Mouse (Mus musculus): ENCODE results near the gene Col4a5.

Col4a5 gene

DNA sequence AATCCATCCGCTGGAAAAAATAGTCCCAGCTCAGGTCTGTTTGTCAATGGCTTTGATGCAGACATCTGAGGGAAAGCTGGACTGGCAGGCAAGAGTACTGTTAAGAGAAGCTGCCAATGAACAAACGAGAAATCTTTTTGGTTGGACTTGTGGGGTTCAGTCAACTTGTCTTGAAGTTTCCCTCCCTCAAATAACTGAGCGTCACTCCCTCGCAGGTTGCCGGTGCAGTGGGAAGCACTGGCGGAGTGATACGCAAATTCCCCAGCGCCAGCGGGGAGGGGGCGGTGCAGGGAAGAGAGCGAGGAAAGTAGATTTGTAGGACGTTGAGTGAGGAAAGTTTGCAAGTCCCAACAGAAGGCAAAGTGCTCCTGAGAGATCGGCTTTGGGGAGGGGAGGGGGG lies at the start of gene Col4a5:
Col4a5 (plus strand) TSS at position 276 of the 400 bp plus-strand sequence.
- peak; percentile 2 to 10 for DNase-seq

DNA sequence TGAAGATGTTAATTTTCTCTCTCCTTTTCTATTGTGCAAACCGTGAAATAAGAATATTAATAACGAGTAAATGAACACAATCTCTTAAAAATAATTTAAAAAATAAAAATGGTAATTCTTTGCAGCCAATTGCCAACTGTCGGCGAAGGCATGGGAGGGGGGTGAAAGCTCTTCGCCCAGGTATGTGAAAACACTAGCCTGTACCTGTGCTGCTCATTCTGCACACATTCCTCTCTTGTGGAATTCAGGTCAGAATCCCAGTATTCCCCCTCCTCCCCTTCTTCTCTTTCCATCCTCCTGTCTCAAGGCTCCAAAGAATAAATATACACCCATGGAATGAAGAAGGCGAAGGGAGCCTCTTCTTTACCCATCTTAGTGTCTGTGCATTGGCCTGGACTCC lies 38.4 kb upstream of the Col4a5 start:
- no peak for DNase-seq

DNA sequence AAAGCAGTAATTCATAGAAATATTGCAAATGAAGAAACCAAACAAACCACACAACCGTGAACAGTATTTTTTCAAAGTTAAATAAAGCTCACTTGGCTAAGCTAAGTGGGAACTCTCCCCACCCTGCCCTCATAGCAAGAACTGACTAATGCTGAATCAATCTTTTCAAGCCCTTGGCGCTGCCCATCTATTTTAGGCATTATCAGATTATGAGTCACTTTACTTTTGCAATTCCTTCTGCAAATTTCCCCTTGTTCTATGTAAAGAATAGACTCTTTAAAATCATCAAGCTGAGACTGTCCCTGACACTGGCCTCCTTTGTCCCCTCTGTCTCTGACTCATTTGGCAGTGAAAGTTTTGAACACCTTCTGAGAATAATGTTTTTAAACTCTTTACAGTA lies 35.8 kb upstream of the Col4a5 start:
- no peak for DNase-seq

DNA sequence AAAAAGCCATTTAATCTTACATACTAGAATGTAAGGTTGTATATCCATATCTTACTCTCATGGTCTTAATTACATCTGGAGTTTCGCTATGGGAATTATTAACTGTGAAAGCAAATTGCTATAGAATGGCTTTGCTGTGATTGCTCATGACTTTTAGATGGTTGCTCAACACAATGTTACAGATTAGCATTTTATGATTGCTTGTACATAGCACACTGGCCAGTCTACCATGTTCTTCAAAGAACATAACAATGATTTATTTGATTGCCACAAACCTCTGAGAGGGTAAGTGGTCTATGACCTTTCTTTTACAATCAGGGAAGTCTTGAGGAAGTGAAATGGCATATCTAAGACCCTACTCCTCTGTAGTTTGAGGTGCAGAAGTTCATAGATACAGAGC lies 27.2 kb upstream of the Col4a5 start:
- no peak for DNase-seq

DNA sequence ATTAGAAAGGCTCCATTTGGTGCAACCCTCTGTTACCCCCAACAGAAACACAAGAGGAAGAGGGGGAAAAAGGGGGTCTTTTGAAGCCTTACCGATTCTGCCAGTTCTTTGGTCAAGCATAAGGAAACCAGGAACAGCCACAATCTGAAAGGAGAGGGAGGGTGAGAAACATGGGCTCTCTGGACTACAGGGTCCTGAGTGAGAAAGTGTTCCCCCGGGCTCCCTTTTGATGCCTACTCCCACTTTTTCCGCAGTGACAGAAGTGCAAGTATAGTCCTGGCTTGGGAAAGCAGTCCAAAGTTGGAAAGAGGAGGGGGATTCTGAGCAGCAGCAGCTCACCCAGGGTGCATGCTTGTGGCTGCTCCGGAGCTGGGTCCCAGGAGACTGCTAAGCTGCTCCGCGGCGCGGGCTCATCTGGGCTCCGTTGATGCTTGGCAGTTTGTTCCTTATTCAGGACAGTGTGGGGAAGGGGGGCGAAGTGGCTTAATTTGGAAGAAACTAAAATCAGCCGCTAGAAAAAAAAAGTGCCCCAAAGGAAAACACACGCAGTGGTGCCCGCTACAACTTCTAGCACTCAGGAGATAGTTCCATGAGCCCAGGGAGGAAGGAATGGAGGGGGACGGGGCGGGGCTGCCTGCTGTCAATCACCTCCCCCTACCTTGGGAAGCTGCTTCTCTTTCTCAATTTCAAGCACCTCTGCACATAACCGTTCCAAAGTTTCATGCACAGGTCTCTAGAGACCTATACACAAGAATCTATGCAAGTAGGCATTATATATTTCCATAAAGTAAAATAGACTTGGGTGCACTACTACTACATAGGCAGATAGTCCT lies 1.5 kb upstream of the Col4a5 start, which contains the start of gene Col4a6:
Col4a6 (minus strand) TSS at position 607 of the 833 bp plus-strand sequence.
- DNase-seq, result no peak

DNA sequence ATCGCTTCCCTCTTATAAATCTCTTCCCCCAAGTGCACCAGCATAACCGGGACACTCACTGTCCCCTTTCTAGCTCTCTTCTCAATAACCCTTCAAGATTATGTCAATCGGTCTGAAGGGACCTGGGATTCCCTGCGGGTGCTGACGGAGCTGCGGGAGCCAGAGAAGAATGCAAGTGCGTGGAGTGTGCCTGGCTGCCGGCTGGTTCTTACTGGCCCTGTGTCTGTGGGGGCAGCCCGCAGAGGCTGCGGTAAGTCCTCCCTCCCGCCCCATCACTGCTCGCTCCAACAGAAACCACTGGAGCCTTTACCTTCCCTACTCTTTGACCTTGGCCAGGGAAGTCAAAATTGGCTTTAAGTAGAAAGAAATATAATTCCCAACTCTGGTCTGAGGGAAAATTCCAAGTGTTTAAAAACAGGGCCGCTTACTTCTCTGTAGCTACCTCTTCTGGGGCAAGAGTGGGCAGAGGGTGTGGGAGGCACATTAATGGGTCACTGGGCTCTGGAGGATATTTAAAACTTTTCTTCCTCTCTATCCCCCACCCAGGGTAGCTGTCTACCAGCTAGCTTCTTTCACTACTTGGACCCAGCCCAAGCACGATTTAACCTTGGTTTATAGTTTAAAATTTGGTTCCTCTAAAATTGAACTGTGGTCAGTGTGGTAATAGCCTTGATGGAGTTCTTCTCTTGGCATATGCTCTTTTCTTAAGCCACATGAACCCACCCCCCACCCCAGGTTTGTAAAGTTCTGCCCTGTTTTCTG lies 562 bp downstream of the Col4a5 start:
- no peak for DNase-seq

DNA sequence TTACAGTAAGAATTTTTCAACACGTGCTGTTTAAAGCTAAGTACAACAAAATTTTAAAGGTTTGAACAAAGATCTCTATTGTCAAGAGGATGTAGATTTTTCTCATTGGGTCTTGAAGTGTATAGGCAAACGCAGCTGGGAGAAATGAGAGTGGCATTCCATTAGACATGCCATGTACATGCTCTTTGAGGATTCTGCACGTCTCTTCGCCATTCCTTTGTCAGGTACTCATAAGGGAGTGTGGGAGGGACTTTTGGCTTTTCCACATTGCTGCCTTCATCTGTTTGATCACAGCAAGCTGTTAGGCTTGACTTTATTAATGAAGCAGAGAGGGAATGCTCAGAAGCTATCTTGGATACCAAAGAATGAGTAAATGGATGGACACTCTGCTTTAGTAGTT lies 19.4 kb downstream of the Col4a5 start:
- no peak for DNase-seq

DNA sequence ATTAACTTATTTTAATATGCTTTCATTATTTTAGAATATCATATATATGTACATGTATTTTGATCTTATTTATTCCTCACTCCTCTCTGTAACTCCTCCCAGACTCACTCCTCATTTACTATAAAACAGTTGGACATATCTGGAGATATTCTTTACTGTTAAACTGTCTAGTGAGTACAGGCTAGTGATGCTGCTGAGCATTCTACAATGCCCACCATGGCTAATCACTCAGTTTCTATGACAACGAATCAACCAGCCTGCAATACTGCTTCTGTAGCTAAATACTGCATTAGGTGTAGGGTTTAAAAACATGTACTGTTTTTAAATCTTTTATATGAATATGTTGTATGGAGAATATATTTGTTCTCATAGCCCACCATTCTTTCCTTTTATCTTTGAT lies 27.9 kb downstream of the Col4a5 start:
- no peak for DNase-seq

DNA sequence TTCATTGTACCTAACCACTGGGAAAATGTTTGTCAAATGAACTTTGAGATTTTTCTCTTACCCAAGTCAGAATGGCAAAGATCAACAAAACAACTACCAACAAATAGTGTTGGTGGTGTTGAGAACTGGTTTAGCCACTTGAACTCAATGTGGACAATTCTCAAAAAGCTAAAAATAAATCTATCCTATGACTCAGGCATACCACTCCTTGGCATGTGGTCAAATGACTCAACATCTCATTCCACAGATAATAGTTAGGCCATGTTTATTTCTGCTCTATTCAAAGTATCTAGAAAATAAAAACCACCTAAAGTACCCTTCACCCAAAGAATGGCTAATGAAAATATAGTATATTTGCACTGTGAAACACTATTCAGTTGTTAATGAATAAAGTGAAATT lies 58.3 kb downstream of the Col4a5 start:
- no peak for DNase-seq

DNA sequence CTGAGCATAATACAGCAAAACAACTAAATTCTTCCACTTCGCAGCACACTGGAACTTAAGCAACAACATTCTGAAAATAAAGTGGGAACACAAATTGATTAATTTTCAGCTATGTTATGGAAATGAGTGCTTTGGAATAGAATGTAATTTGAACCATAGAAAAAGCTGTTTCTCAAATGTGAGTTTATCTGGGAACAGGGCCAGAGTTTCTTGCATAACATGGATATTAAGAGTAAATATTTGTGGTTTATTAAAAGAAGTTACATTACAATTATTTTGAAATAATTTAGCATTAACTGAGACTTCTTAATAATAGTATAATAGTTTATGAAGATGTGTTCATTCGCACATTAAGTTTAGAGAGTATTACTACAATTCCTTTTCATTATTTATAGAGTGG lies 72.3 kb downstream of the Col4a5 start:
- DNase-seq, result no peak

DNA sequence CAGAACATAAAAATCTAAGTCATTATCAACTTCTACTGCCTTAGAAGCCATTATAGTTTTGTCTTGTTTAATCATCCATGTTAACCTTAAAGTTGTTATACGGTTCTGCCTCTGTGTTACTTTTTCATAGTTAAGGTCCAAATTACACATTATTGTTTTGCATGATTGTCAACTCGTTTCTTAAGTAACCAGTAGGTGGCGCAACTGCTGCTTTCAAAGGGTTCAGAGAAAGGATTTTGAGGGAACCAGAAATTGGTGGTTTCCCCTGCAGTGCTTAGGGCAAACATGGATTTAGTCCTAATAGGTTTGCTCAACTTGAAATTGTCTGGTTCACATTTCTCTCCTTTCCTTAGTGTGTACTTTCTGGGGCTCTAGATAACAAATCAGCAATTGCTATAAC lies 115.1 kb downstream of the Col4a5 start:
- DNase-seq, result peak; percentile 1 to 2

DNA sequence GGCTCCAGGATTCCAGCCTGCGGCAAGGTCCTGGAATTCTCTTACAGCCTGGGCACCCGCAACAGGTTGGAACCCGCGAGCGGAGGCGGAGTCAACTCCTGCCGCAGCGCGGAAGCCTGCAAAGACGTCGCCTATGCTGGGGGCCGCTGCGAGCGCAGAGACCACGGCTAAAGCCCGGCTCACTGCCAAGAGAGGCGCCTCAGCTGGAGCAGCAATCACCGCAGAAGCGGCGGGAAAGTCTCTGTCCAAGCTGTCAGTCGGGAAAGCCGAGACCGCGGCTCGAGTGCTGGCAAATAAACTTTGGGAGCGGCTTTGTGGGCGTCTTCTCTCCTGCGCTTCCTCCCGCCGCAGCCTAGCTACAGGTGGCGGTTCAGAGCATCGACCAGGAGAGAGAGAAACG lies 246.5 kb downstream of the Col4a5 start:
- DNase-seq, result peak in 1 of 2 experiments; percentile 3

DNA sequence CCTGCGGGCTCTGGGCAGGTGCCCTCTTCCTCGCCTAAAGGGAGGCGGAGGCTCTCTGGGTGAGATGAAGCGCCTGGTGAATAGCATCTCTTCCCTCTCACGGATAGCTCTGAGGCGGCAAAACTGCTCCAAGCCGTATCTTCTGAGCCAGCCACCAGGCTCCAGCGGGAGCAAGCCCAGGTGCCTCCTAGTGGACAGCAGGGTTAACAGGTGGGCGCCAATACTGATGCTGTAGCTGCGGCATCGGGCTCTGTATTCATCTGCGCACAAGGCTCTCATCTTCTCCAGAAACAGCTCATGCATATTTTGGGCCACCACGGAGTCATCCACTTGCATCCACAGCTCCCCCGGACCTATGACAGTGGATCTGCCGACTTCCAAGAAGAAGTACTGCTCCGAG lies 248.8 kb downstream of the Col4a5 start:
- no peak for DNase-seq

DNA sequence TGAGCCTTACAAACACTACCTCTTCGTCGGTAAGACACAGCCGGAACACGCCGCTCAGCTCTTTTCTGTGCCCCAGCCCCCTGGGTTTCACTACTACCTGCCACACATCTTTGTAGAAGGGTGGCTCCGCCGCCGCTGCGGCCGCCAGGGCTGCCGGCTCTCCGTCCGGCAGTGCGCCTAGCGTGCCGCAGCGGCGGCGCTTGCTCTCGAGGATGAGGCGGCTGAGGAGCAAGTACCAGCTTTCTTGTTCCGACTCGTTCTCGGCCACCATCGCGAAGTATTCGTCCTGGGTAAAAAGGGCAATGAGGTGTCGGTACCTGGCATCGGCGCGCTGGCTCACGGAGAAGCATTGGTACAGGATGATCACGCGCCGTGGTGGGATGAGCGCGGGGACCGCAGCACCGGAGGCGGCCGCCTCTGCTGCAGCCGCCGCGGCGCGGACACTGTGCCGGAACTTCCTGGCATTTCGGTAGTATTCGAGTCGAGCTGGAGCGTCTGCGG lies 249.3 kb downstream of the Col4a5 start:
- DNase-seq, result peak in 1 of 2 experiments; percentile 2

DNA sequence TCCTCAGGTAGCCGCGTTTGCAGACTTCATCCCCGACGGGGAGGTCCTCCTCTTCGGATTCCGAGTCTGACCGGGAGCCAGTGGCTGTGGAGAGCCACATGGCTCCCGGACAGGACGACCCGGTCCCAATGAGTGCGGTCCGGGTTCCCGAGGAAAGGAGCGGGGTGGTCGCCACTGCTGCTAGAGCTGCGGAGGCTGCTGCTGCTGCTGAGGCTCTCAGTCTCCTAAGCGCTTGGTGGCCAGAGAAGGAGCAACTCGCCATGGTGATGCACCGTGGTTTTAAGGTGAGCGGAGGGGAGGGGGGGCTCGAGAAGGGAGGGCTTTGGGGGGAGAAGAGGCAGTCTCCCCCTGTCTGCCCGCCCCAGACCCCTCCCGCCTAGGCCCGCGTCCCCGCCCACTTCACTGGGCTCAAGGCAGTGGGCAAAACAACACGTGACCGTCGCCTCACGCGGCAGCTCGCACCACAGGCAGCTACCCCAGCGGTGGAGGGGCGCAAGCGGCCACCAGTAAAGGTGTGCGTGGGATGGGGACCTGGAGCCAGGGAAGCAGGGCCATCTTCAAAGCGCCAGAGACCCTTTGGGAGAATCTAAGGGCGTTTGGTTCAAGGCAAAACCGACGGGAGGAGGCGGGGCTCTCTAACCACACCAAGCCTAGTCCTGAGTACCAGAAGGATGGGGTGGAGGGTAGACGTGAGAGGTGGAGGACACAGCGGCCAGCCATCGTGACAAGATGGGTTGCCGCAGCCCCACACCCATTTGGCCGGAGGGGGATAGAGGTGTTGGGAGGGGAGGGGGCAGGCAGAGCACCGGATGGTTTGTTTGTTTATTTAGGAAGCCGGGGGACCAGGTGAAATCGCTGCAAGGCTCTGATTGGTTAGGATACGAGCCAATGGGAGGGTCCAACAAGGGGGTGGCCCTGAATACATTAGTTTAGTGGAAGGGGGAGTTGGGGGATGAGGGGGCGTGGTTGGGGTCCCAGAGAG lies 250.0 kb downstream of the Col4a5 start, which contains the start of gene Irs4:
Irs4 (minus strand) TSS at position 327 of the 982 bp plus-strand sequence.
- no peak for DNase-seq

DNA sequence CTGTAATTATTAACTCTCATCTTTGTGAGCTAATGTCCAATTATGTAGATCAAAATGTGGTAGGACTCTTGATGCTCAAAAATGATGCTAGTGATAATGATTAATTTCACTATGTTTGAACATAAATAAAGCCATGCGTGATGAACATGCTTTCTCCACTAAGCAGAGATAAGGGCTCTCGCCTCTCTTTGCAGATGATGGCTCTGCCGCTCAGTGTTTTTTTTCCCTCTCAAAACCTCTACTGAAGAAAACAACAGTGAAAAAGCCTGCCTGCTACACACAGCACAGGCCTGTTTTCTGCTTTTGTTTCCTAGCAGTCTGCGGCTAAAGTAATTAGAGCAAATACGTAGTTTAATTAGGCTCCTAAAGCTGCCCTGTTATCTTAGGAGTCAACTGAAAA lies 254.4 kb downstream of the Col4a5 start:
- DNase-seq, result no peak
